20 mouse cellular contexts compared by ENCODE assay signal in the genomic region with DNA sequence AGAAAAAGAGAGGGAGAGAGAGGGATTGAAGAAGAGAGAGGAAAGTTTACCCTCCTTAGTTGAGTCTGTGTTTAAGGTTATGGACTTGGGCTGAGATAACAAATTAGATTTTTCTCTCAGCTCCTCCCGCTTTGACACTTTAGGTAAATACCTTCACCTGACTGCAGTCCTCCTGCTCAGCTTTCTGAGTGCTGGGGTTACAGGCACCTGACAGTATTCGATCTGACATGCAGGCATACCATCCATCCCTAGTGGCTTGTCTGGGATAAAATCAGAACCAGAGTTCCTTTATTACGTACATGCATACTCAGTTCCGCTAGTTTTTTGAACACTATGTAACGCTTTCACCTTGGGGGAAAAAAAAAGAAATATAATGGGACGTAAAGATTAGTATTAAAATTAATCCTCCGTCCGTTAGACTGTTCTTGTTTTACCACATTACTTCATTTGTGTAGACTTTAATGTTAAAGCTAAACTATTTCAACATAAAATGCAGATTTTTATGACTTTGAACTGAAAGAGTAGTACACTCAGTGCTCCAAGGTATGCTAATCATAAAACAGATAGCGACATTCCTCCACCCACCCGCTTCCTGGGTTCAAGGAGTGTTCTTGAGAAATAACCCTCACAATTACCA.
"Had no signal": no experiment of that assay in that cellular context is flagged by ENCODE, and none has a peak within 500 bp of the region (broad histone marks: within the 10 kb centered on the region; RNA-seq: fewer than 3 reads in every experiment).

No protein-coding gene starts in this region.

- H3K27ac ChIP-seq: gastrocnemius, adult 2 months; heart, embryonic 10.5 days; hindbrain, embryonic 13.5 days; hindbrain, embryonic 15.5 days; hindbrain, postnatal 0 days; limb, embryonic 13.5 days; limb, embryonic 15.5 days; liver, embryonic 12.5 days; liver, embryonic 14.5 days had no signal

- DNase-seq: gastrocnemius, adult 2 months; gastrocnemius, postnatal 10 days; gastrocnemius, postnatal 25 days; heart, adult 18-20 months; heart, postnatal 10 days; heart, postnatal 4 days; layer of hippocampus, adult 9-11 months; layer of hippocampus, postnatal 36 days; left cerebral cortex, postnatal 4 days; lung, adult 18-20 months had no signal

- H3K4me3 ChIP-seq: gastrocnemius, adult 2 months; heart, embryonic 10.5 days; heart, embryonic 12.5 days; hindbrain, embryonic 13.5 days; hindbrain, embryonic 15.5 days; limb, embryonic 13.5 days; limb, embryonic 15.5 days; liver, embryonic 12.5 days had no signal

- H3K9ac ChIP-seq: heart, embryonic 12.5 days; hindbrain, embryonic 13.5 days; hindbrain, embryonic 15.5 days; limb, embryonic 13.5 days; limb, embryonic 15.5 days; liver, embryonic 12.5 days; liver, embryonic 14.5 days had no signal

- H3K27me3 ChIP-seq: heart, embryonic 12.5 days; hindbrain, embryonic 13.5 days; hindbrain, embryonic 15.5 days; limb, embryonic 13.5 days; limb, embryonic 15.5 days; liver, embryonic 12.5 days had no signal

- H3K9me3 ChIP-seq: heart, embryonic 10.5 days; hindbrain, embryonic 13.5 days; hindbrain, embryonic 15.5 days; limb, embryonic 13.5 days; limb, embryonic 15.5 days had no signal

- ATAC-seq: hindbrain, postnatal 0 days; intestine, embryonic 16.5 days; liver, embryonic 12.5 days had no signal

- H3K4me2 ChIP-seq: heart, embryonic 12.5 days; hindbrain, embryonic 13.5 days; hindbrain, embryonic 15.5 days; limb, embryonic 13.5 days; limb, embryonic 15.5 days; liver, embryonic 12.5 days had no signal
